Mouse (Mus musculus) CH12.LX (cell line): ENCODE measurements at regions not wholly inside any gene's neighbourhood (a gene's known extent, or its start where the extent isn't known, plus 50 kb on each side); places are given as distances from the start of the nearest gene placed in this dataset.

Experiments used
- DNase-seq: peaks from one replicate; pipeline ENCODE4 v3.0.0-alpha.2; 2013; ENCODE audit errors: extremely low read depth
- H3K27ac ChIP-seq: 2 replicates; pipeline ENCODE4 v1.5.1; 2012; ENCODE audit warnings: low read depth, mild to moderate bottlenecking, control low read depth, moderate library complexity; ENCODE audit not compliant: insufficient read depth
- H3K27me3 ChIP-seq: replicated peaks from 2 replicates; pipeline ENCODE3; 2012; ENCODE audit warnings: inconsistent platforms
- H3K36me3 ChIP-seq, 2 experiments: replicated peaks in 1 of 2; 2 replicates each; pipeline versions ENCODE3 to v1.6.1; 2012; ENCODE audit warnings: inconsistent platforms in 1 of 2, low read length in 1 of 2, mild to moderate bottlenecking in 1 of 2, mixed read lengths in 1 of 2, moderate library complexity in 1 of 2; ENCODE audit not compliant: control insufficient read depth in 1 of 2, insufficient read depth in 1 of 2
- H3K4me1 ChIP-seq, 2 experiments: 2 replicates each; pipeline ENCODE4 v1.6.1; 2012; ENCODE audit warnings: inconsistent platforms in 1 of 2, moderate library complexity in 1 of 2; ENCODE audit not compliant: insufficient read depth in 2 of 2, control insufficient read depth in 1 of 2
- H3K4me2 ChIP-seq: 2 replicates; pipeline ENCODE4 v1.6.1; 2012; ENCODE audit warnings: low read depth, mild to moderate bottlenecking, control low read depth; ENCODE audit not compliant: poor library complexity, insufficient read depth, severe bottlenecking
- H3K4me3 ChIP-seq, 3 experiments: fragments of 150-350 bp in 1 of 3; sonication (generic) in 1 of 3; replicated peaks in 1 of 3; 2 replicates each; pipeline versions ENCODE3 to v1.5.1; 2011 to 2012; ENCODE audit warnings: low read depth in 2 of 3, low read length in 2 of 3, mild to moderate bottlenecking in 2 of 3, moderate library complexity in 2 of 3, control low read depth in 1 of 3, improper control_type of control experiment in 1 of 3, inconsistent platforms in 1 of 3, mixed read lengths in 1 of 3; ENCODE audit not compliant: poor library complexity in 1 of 3
- H3K79me2 ChIP-seq: replicated peaks from 2 replicates; pipeline ENCODE4 v1.6.1; 2012; ENCODE audit warnings: mild to moderate bottlenecking, moderate library complexity; ENCODE audit not compliant: control insufficient read depth, poor library complexity, insufficient read depth, severe bottlenecking; ENCODE audit errors: extremely low read depth
- H3K9ac ChIP-seq: 2 replicates; pipeline ENCODE4 v1.6.1; 2012; ENCODE audit warnings: low read depth, mild to moderate bottlenecking, control low read depth, moderate library complexity; ENCODE audit not compliant: insufficient read depth
- H3K9me3 ChIP-seq: replicated peaks from 2 replicates; pipeline ENCODE3; 2012; ENCODE audit warnings: low read length, inconsistent platforms, mixed read lengths
- BHLHE40 ChIP-seq: IDR thresholded peaks from 2 replicates; pipeline ENCODE4 v1.6.1; 2011; ENCODE audit warnings: mild to moderate bottlenecking, low read depth, low read length, improper control_type of control experiment
- CTCF ChIP-seq, 2 experiments: IDR thresholded peaks in 1 of 2; conservative IDR thresholded peaks in 1 of 2; 2 replicates each; pipeline ENCODE4 v1.5.1; 2011 to 2012; ENCODE audit warnings: low read depth in 2 of 2, low read length in 2 of 2, improper control_type of control experiment in 1 of 2, inconsistent platforms in 1 of 2, mild to moderate bottlenecking in 1 of 2, moderate library complexity in 1 of 2
- E2F4 ChIP-seq: IDR thresholded peaks from 2 replicates; pipeline ENCODE4 v1.6.1; 2011; ENCODE audit warnings: low read depth, low read length, improper control_type of control experiment; ENCODE audit not compliant: insufficient replicate concordance
- IRF4 ChIP-seq: IDR thresholded peaks from 2 replicates; pipeline ENCODE4 v1.6.1; 2014; ENCODE audit warnings: low read depth, mild to moderate bottlenecking, inconsistent platforms, low read length, improper control_type of control experiment
- KAT2A ChIP-seq: IDR thresholded peaks from 2 replicates; pipeline ENCODE4 v1.6.1; 2012; ENCODE audit warnings: low read length, improper control_type of control experiment, inconsistent platforms; ENCODE audit not compliant: insufficient replicate concordance
- MAFK ChIP-seq: IDR thresholded peaks from 2 replicates; pipeline ENCODE4 v1.6.1; 2011; ENCODE audit warnings: low read length, improper control_type of control experiment; ENCODE audit not compliant: insufficient replicate concordance
- MAX ChIP-seq: IDR thresholded peaks from 2 replicates; pipeline ENCODE4 v1.6.1; 2011; ENCODE audit warnings: low read length, improper control_type of control experiment
- MEF2A ChIP-seq: IDR thresholded peaks from 2 replicates; pipeline ENCODE4 v1.6.1; 2014; ENCODE audit warnings: low read depth, mild to moderate bottlenecking, inconsistent platforms, low read length, improper control_type of control experiment, borderline replicate concordance
- MYC ChIP-seq: IDR thresholded peaks from 2 replicates; pipeline ENCODE4 v1.6.1; 2011; ENCODE audit warnings: low read depth, mild to moderate bottlenecking, improper control_type of control experiment, low read length
- RAD21 ChIP-seq: IDR thresholded peaks from 2 replicates; pipeline ENCODE4 v1.6.1; 2011; ENCODE audit warnings: low read depth, mild to moderate bottlenecking, low read length, improper control_type of control experiment, moderate library complexity
- RCOR1 ChIP-seq: conservative IDR thresholded peaks from 2 replicates; pipeline ENCODE4 v1.6.1; 2012; ENCODE audit warnings: low read depth, mild to moderate bottlenecking, inconsistent platforms, low read length, improper control_type of control experiment
- SMC3 ChIP-seq: IDR thresholded peaks from 2 replicates; pipeline ENCODE4 v1.6.1; 2011; ENCODE audit warnings: low read depth, low read length, improper control_type of control experiment
- UBTF ChIP-seq: IDR thresholded peaks from 2 replicates; pipeline ENCODE4 v1.6.1; 2012; ENCODE audit warnings: low read depth, mild to moderate bottlenecking, inconsistent platforms, low read length, improper control_type of control experiment, moderate library complexity
- USF1 ChIP-seq: IDR thresholded peaks from 2 replicates; pipeline ENCODE4 v1.6.1; 2014; ENCODE audit warnings: low read depth, mild to moderate bottlenecking, inconsistent platforms, low read length, improper control_type of control experiment
- USF2 ChIP-seq: conservative IDR thresholded peaks from 2 replicates; pipeline ENCODE4 v1.6.1; 2011; ENCODE audit warnings: low read depth, low read length, improper control_type of control experiment
- ZC3H11A ChIP-seq: IDR thresholded peaks from 2 replicates; pipeline ENCODE4 v1.6.1; 2012; ENCODE audit warnings: low read depth, mild to moderate bottlenecking, inconsistent platforms, low read length, improper control_type of control experiment
- ZMIZ1 ChIP-seq: IDR thresholded peaks from 2 replicates; pipeline ENCODE4 v1.6.1; 2012; ENCODE audit warnings: low read depth, mild to moderate bottlenecking, inconsistent platforms, low read length, improper control_type of control experiment
- ZNF384 ChIP-seq: IDR thresholded peaks from 2 replicates; pipeline ENCODE4 v1.6.1; 2012; ENCODE audit warnings: low read depth, low read length, improper control_type of control experiment, inconsistent platforms
- dilution Hi-C: fragments of 300-500 bp; cut with MboI; formaldehyde crosslinking; loops from 2 replicates; pipeline ENCODE4 v1.14.3; 2020; ENCODE audit warnings: low sequenced_read_pairs; ENCODE audit not compliant: extremely low pct_unique_long_range_greater_than_20kb, extremely low pct_ligation_motif_present
- in situ Hi-C: fragments of 300-500 bp; cut with MboI; formaldehyde crosslinking; loops from 3 replicates; pipeline ENCODE4 v1.14.3; 2019; ENCODE audit warnings: low sequenced_read_pairs, low pct_ligation_motif_present, low pct_unique_long_range_greater_than_20kb, mixed read lengths

DNA sequence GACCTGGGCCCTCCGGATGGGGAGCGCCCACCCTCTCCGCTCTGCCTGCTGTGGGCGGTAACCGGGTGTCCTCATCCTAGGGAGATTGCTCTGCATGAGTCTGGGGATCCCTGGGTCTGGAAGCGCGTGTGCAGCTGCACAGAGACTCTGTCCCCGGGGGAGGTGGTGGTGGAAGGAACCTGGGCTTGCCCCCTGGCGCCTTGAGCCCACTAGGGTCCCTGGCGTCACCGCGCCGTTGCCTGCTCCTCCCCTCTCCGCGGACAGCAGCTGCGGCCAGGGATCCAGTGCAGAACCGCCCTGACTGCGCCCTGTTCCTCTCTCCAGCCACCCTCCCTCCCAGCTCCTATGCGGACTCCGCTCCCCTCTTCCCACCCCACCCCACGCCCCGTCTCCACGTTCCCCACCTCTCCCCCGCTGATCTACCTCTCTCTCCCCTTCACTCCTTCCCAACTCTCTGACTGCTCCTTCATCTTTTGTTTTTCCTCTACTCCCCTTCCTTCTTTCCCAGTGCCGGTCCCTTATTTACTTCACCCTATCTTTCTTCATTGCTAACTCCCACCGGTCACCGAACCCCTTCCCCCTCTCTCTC, 262.9 kb downstream of the Zfp704 start:
- H3K4me3 ChIP-seq = peak overlapping the region in 1 of 3 experiments; percentile 1
- H3K79me2 ChIP-seq = no peaks in the 10 kb centered on the region
- H3K4me2 ChIP-seq = peak overlapping the region; percentile 98
- in situ Hi-C loops (no loop called here), dilution Hi-C loops (no loop called here)
- no peaks in the 10 kb centered on the region for H3K36me3 ChIP-seq
- H3K9me3 ChIP-seq = no peaks in the 10 kb centered on the region
- no peak overlapping the region for H3K27ac ChIP-seq
- no peaks in the 10 kb centered on the region for H3K27me3 ChIP-seq
- TF ChIP-seq CTCF (conservative IDR thresholded peaks at IDR 0.05 in 1 of 2, IDR thresholded peaks at IDR 0.05 in 1 of 2; ENCODE audit: low read depth in 2 of 2, low read length in 2 of 2) = no peak
- TF ChIP-seq UBTF = no peak
- TF ChIP-seq MYC = no peak
- peaks cover 5 to 7% of the 10 kb centered on the region in 2 experiments for H3K4me1 ChIP-seq
- no peak for DNase-seq
- H3K9ac ChIP-seq = no peak overlapping the region

DNA sequence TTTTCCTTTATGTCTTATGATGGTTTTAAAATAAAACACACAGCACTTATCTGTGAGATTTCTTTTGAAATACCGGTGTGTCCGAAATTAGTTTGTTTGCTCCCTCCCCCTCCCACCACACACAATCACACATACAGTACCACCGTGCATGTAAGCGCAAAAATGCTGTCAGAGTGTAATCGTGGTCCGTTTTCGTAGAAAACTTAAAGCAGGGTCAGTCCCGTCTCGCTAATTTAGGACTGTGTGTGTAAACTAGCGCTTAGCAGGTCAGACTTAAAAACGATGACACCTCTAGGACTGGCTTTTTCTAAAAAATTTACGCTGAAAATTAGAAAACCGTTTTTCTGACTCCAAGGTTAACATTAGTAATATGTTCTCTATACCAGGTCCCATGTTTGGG, 263.5 kb downstream of the Zfp704 start:
- Histone ChIP-seq H3K4me3 (no peak overlapping the region), H3K4me1 (peaks cover 3 to 7% of the 10 kb centered on the region in 2 experiments; a peak in 2 of 4 replicates), H3K4me2 (peak overlapping the region; percentile 98), H3K9ac (peak overlapping the region; percentile 42; the same call in 1 of the 2 replicates), H3K9me3 (no peaks in the 10 kb centered on the region), H3K27ac (no peak overlapping the region), H3K79me2 (no peaks in the 10 kb centered on the region), H3K27me3 (no peaks in the 10 kb centered on the region), H3K36me3 (no peaks in the 10 kb centered on the region)
- in situ Hi-C loops (no loop called here), dilution Hi-C loops (no loop called here)
- no peak for DNase-seq
- TF ChIP-seq MEF2A (no peak), USF2 (no peak), USF1 (no peak), MYC (no peak), ZC3H11A (no peak), ZMIZ1 (no peak), SMC3 (no peak), MAX (no peak)

DNA sequence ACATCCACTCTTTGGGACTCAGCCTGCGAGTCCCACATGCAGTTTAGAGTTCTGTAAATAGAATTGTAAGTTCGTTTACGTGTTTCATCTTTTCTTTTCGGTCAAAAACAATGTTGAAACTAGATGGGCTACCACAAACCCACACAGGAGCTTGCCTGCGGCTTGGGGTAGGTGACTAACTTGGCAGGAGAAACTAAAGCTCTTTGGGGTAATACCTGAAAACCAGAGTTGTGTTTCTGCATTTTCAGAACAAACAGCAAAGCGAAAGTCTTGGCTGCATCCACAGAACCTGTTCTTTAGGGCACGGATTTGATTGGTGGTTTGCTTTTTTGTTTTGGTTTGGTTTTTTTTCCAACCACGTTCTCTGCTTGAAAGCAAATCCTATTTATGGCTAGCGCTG, 264.0 kb downstream of the Zfp704 start:
- Histone ChIP-seq H3K27me3 (no peaks in the 10 kb centered on the region), H3K36me3 (no peaks in the 10 kb centered on the region), H3K9me3 (no peaks in the 10 kb centered on the region), H3K4me2 (peak overlapping the region; percentile 98), H3K79me2 (no peaks in the 10 kb centered on the region), H3K4me1 (peaks cover 5 to 7% of the 10 kb centered on the region in 2 experiments), H3K9ac (peak overlapping the region; percentile 42; the same call in 1 of the 2 replicates), H3K27ac (no peak overlapping the region), H3K4me3 (peak overlapping the region in 1 of 3 experiments; percentile 17)
- dilution Hi-C loops (no loop called here), in situ Hi-C loops (no loop called here)
- peak; percentile 22; the same call in 1 of the 2 replicates for TF ChIP-seq MEF2A
- TF ChIP-seq BHLHE40 = 0 out of 2 replicates have a peak, but pooled peaks have one; percentile 10
- TF ChIP-seq MAFK = 0 out of 2 replicates have a peak, but pooled peaks have one; percentile 34
- TF ChIP-seq ZNF384 = 0 out of 2 replicates have a peak, but pooled peaks have one; percentile 37
- TF ChIP-seq SMC3 = no peak
- TF ChIP-seq E2F4 = no peak
- TF ChIP-seq RAD21 = no peak
- 0 out of 2 replicates have a peak, but pooled peaks have one; percentile 22 for TF ChIP-seq IRF4
- no peak for TF ChIP-seq RCOR1
- no peak for TF ChIP-seq KAT2A
- peak; percentile 11 for DNase-seq
